Mouse (Mus musculus) lung, embryonic 14.5 days (tissue): ENCODE measurements around the gene Hyal2. TPM values are rescaled to one million over a fixed set of nuclear protein-coding genes. Genes with fewer than 3 reads are reported as not detected.

Experiments used
- ATAC-seq: fragments of 200-750 bp; cut with Nextera tagmentation; 2 replicates; pipeline ENCODE4 v1.8.0; 2017; ENCODE audit warnings: mild to moderate bottlenecking, moderate TSS enrichment, moderate library complexity; ENCODE audit not compliant: insufficient read depth
- DNase-seq: peaks from one replicate; pipeline ENCODE4 v3.0.0-alpha.2; 2015
- H3K27ac ChIP-seq: fragments of 300-500 bp; sonication (generic); 2 replicates; pipeline ENCODE4 v1.5.1; 2014; ENCODE audit warnings: low read depth, mild to moderate bottlenecking, moderate library complexity
- H3K27me3 ChIP-seq: fragments of 300-500 bp; sonication (generic); 2 replicates; pipeline ENCODE4 v1.6.1; 2014; ENCODE audit warnings: low read length, control low read depth; ENCODE audit not compliant: insufficient read depth
- H3K36me3 ChIP-seq: fragments of 300-500 bp; sonication (generic); 2 replicates; pipeline ENCODE4 v1.6.1; 2014; ENCODE audit warnings: control low read depth; ENCODE audit not compliant: insufficient read depth
- H3K4me1 ChIP-seq: fragments of 300-500 bp; sonication (generic); 2 replicates; pipeline ENCODE4 v1.6.1; 2014; ENCODE audit warnings: antibody characterized with exemption, control low read depth; ENCODE audit not compliant: insufficient read depth
- H3K4me2 ChIP-seq: fragments of 300-500 bp; sonication (generic); 2 replicates; pipeline ENCODE4 v1.6.1; 2014; ENCODE audit warnings: mild to moderate bottlenecking
- H3K4me3 ChIP-seq: fragments of 300-500 bp; sonication (generic); 2 replicates; pipeline ENCODE4 v1.5.1; 2014; ENCODE audit warnings: low read depth, low read length
- H3K9ac ChIP-seq: fragments of 300-500 bp; sonication (generic); 2 replicates; pipeline ENCODE4 v1.6.1; 2014
- H3K9me3 ChIP-seq: fragments of 300-500 bp; sonication (generic); 2 replicates; pipeline ENCODE4 v1.6.1; 2016; ENCODE audit warnings: low read depth, low read length, control low read depth
- CTCF ChIP-seq: IDR thresholded peaks from 2 replicates; pipeline ENCODE4 v1.5.1; 2016; ENCODE audit warnings: antibody characterized with exemption, low read depth
- WGBS: fragments of 180-500 bp; shearing (Covaris S2); extraction: QIAGEN DNeasy Blood & Tissue Kit; methylation state at CpG from one replicate; pipeline ENCODE4 v1.1.7; 2014; 5-methylcytosine and 5-hydroxymethylcytosine counted together
- polyA plus RNA-seq: library from polyadenylated mRNA; unstranded; fragments of >200 nt; fragmentation: Nextera tagmentation; extraction: Ambion mirVana; gene quantifications from 2 replicates; pipeline ENCODE4 v1.2.1, GENCODE M21; 2014

Gene Hyal2
- polyA plus RNA-seq, 1 experiment from 2014 or later: 129 TPM

- ATAC-seq (no peak), DNase-seq (no peak)
- H3K9me3 ChIP-seq: no peaks in the 10 kb centered on the region
- no peak overlapping the region for H3K4me3 ChIP-seq
- no peak for TF ChIP-seq CTCF
- H3K4me1 ChIP-seq: peaks cover 19% of the 10 kb centered on the region
- no peaks in the 10 kb centered on the region for H3K27me3 ChIP-seq
- peaks cover 37% of the 10 kb centered on the region for H3K36me3 ChIP-seq
- peak overlapping the region; percentile 72; the same call in 1 of the 2 replicates for H3K4me2 ChIP-seq
- H3K9ac ChIP-seq: no peak overlapping the region
- WGBS: 64% methylated on average over 14 of the region's 14 CpGs
- H3K27ac ChIP-seq: peak overlapping the region; percentile 83
These were observed 8.0 kb downstream of the Hyal2 start for GRCm38 (mm10) chr9:107575579-107576356.

DNA sequence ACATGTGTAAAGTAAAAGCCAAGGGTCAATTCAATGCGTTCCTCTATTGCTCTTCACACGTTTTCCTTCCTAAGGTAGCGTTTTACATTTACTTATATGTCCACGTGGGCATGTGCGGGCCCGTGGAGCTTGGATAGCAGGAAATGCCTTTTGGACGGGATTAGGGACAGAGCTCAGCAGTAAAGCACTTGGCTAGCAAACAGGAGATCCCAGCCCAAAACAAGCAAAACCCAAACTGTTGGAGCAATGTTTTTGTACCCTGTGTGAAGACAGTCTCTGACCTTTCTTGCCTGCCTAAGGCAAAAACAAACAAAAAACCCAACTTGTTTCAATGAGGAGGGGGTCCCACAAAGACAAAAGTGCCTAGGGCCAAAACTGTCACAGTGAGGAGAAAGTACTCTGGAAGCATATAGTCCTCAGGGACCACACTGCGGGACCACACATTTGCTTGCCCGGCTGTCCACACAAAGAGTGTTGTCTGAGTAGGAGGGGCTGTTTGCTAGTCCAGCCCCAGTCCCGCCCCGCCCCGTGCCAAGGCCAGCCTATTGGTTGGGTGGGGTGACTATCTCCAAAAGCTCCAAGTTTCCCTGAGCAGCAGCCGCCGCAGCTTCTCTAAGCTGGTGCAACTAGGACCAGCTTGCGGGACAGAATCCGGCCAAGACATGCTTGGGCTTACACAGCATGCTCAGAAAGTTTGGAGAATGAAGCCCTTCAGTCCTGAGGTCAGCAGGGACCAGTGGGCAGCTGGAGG is 8.8 kb downstream of the Hyal2 start, which contains the start of gene Hyal1:
TSS of gene Hyal1 (plus strand) at position 571 of the 751 bp plus-strand sequence.
- no peaks in the 10 kb centered on the region for H3K9me3 ChIP-seq
- 13% methylated on average over 16 of the region's 16 CpGs for WGBS
- peaks cover 11% of the 10 kb centered on the region for H3K4me1 ChIP-seq
- TF ChIP-seq CTCF: no peak
- DNase-seq (peak; percentile 88), ATAC-seq (peak; percentile 85)
- H3K9ac ChIP-seq: peak within 1 kb of the TSS; percentile 56
- no peaks in the 10 kb centered on the region for H3K27me3 ChIP-seq
- peak within 1 kb of the TSS; percentile 83 for H3K27ac ChIP-seq
- peak within 1 kb of the TSS; percentile 72 for H3K4me2 ChIP-seq
- peak within 1 kb of the TSS; percentile 41 for H3K4me3 ChIP-seq
- peaks cover 29% of the 10 kb centered on the region for H3K36me3 ChIP-seq

DNA sequence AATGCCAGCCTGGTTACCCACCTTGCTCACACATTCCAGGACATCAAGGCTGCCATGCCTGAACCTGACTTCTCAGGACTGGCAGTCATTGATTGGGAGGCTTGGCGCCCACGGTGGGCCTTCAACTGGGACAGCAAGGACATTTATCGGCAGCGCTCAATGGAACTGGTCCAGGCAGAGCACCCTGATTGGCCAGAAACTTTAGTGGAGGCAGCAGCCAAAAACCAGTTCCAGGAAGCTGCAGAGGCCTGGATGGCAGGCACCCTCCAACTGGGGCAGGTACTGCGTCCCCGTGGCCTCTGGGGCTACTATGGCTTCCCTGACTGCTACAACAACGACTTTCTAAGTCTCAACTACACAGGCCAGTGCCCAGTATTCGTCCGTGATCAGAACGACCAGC is 10.1 kb downstream of the Hyal2 start:
- DNase-seq (no peak), ATAC-seq (no peak)
- Histone ChIP-seq H3K9ac (no peak overlapping the region; the same call in 1 of the 2 replicates), H3K4me1 (peaks cover 11% of the 10 kb centered on the region), H3K36me3 (peaks cover 18% of the 10 kb centered on the region), H3K27me3 (no peaks in the 10 kb centered on the region), H3K27ac (no peak overlapping the region), H3K9me3 (no peaks in the 10 kb centered on the region), H3K4me2 (peak overlapping the region; percentile 72), H3K4me3 (no peak overlapping the region)
- WGBS: 90% methylated on average over 10 of the region's 10 CpGs
- TF ChIP-seq CTCF: no peak

DNA sequence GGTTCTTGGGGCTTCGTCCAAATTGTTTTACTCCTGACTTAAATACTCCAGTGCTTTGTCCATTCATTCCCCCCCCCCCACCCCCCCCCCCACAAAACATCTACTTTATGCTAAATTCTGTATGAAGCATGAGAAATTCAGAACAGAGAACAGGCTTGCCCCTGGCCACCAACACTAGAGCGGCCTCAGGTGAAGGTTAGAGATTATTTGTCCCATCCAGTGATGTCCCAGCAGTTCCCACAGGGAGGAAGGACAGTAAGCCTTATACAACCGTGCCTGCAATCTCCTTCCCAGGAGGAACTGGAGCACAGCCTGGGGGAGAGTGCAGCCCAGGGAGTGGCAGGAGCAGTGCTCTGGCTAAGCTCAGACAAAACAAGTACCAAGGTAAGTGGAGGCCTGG is 10.8 kb downstream of the Hyal2 start, which contains the start of gene Naa80:
TSS of gene Naa80 (plus strand) at position 301 of the 400 bp plus-strand sequence.
- DNase-seq (no peak), ATAC-seq (no peak)
- Histone ChIP-seq H3K4me3 (no peak within 1 kb of the TSS), H3K9me3 (no peaks in the 10 kb centered on the region), H3K9ac (no peak within 1 kb of the TSS; the same call in 1 of the 2 replicates), H3K4me2 (peak within 1 kb of the TSS; percentile 72), H3K27me3 (no peaks in the 10 kb centered on the region), H3K4me1 (peaks cover 11% of the 10 kb centered on the region), H3K36me3 (peaks cover 18% of the 10 kb centered on the region), H3K27ac (peak within 1 kb of the TSS; percentile 93; the same call in 1 of the 2 replicates)
- no peak for TF ChIP-seq CTCF
- 77% methylated on average over 3 of the region's 3 CpGs for WGBS

- DNase-seq (no peak), ATAC-seq (no peak)
- 92% methylated on average over 14 of the region's 14 CpGs for WGBS
These were observed 11.5 kb downstream of the Hyal2 start for GRCm38 (mm10) chr9:107579023-107579900.

DNA sequence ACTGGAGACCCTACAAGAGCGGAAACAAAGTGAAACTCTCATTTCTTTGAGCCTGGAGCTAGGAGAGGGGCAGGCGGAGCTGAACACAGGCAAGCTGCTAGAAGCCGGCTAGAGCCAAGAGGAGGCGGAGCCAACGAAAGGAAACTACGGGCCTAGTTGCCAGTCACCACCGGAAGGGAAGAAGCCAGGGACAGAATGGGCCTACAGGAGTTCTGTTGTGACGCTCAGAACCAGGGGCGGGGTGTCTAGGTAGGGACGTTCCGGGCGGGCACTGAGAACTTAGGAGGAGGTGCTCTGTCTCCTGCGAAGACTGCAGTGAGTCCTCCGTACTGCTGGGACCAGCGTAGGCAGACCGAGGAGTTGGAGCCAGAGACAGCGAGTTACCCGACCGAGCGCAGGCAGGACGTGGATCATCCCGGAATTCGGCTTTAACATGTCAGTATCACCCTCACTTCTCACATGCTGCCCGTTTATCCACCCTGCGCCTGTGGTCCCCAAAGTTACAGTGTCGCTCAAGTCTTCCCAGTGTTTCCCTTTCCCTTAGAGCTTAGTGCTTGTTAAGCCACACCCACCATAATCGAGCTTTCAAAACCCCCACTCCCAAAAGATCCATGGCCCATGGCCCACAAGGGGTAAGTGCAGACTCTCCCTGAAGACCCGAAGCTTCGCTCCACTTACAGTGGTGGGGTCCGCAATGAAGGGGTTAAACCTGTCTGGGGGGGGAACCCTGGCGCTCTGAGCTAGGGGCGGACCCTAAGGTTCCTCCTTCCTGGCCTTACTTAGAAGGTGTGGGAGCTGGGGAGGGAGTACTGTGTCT is 13.0 kb downstream of the Hyal2 start, which contains the start of gene Hyal3:
TSS of gene Hyal3 (plus strand) at position 318 of the 817 bp plus-strand sequence.
- H3K27me3 ChIP-seq: no peaks in the 10 kb centered on the region
- DNase-seq (peak; percentile 96), ATAC-seq (peak; percentile 80)
- WGBS: under 1% methylated on average over 32 of the region's 32 CpGs
- peak within 1 kb of the TSS; percentile 66 for H3K9ac ChIP-seq
- H3K4me3 ChIP-seq: peak within 1 kb of the TSS; percentile 51
- peak within 1 kb of the TSS; percentile 73 for H3K4me2 ChIP-seq
- H3K9me3 ChIP-seq: no peaks in the 10 kb centered on the region
- peaks cover 18% of the 10 kb centered on the region; the same call in 1 of the 2 replicates for H3K36me3 ChIP-seq
- TF ChIP-seq CTCF: no peak
- peaks cover 10% of the 10 kb centered on the region for H3K4me1 ChIP-seq
- H3K27ac ChIP-seq: peak within 1 kb of the TSS; percentile 93

More at GRCm38 (mm10) chr9:107579023-107579900, 11.5 kb downstream of the Hyal2 start:
- TF ChIP-seq CTCF: no peak
- Histone ChIP-seq H3K9ac (no peak overlapping the region), H3K4me1 (peaks cover 11% of the 10 kb centered on the region), H3K27me3 (no peaks in the 10 kb centered on the region), H3K9me3 (no peaks in the 10 kb centered on the region), H3K36me3 (peaks cover 21% of the 10 kb centered on the region), H3K4me2 (no peak overlapping the region; the same call in 1 of the 2 replicates), H3K27ac (peak overlapping the region; percentile 93; the same call in 1 of the 2 replicates), H3K4me3 (no peak overlapping the region)
